Mouse (Mus musculus) megakaryocyte, embryonic 14.5 days (primary cell): ENCODE measurements around the gene Ostf1.

Source experiments
- FLI1 ChIP-seq: IDR thresholded peaks from 2 replicates; pipeline ENCODE4 v1.6.1; 2012; ENCODE audit warnings: low read length, inconsistent platforms, mixed read lengths
- GATA1 ChIP-seq: IDR thresholded peaks from 3 replicates; pipeline ENCODE4 v1.6.1; 2012; ENCODE audit warnings: mixed read lengths, low read length, inconsistent platforms, borderline replicate concordance

- TF ChIP-seq GATA1 = no peak
- TF ChIP-seq FLI1 = no peak
Observed at GRCm38 (mm10) chr19:18666966-18667365, 35.3 kb upstream of the Ostf1 start.
